Mouse (Mus musculus) heart, adult 2 months (tissue): Measurements from ENCODE around the gene Uqcr10.

Experiments
- CTCF ChIP-seq: fragments of 200-600 bp; IDR thresholded peaks from 2 replicates; pipeline ENCODE4 v1.8.1; 2022; ENCODE audit warnings: antibody characterized with exemption, mild to moderate bottlenecking, moderate library complexity
- POLR2A ChIP-seq: fragments of 200-500 bp; IDR thresholded peaks from 2 replicates; pipeline ENCODE4 v1.6.1; 2011; ENCODE audit warnings: mild to moderate bottlenecking, low read depth, low read length, control low read depth; ENCODE audit not compliant: insufficient read depth

- TF ChIP-seq CTCF = no peak
- TF ChIP-seq POLR2A = no peak
Measured at GRCm38 (mm10) chr11:4679441-4679832, 24.7 kb downstream of the Uqcr10 start.
